Mouse (Mus musculus): ENCODE measurements around the gene Ap1s1.

- TF ChIP-seq CTCF (IDR thresholded peaks at IDR 0.05; ENCODE audit: insufficient read depth, low read length) = no peak
- no peak for TF ChIP-seq POLR2A (IDR thresholded peaks at IDR 0.05; ENCODE audit: borderline replicate concordance, extremely low read depth, low read depth, low read length)
Observed at GRCm38 (mm10) chr5:137077187-137077586, 31.3 kb upstream of the Ap1s1 start.

Measured in lung, adult 2 months (tissue).